ENCODE assay signal across 8 mouse cellular contexts in genomic region chr6:116673471-116674282, GRCm38 (mm10). TPM values are rescaled to one million over a fixed set of nuclear protein-coding genes. Genes with fewer than 3 reads are reported as not detected.
DNase-seq lines count a peak whose midpoint lies in the region; ATAC-seq lines count a peak whose summit lies in the region.

Gene Rassf4 (minus strand): TSS chr6:116673952.

- H3K4me1 ChIP-seq in hindbrain, embryonic 14.5 days (replicated peaks; ENCODE audit: control insufficient read depth, insufficient read depth, low read length), result peaks cover 41% of the 10 kb centered on the region

- H3K36me3 ChIP-seq in hindbrain, embryonic 14.5 days (replicated peaks; ENCODE audit: control insufficient read depth, insufficient read depth), result no peaks in the 10 kb centered on the region

- H3K9me3 ChIP-seq in hindbrain, embryonic 14.5 days (ENCODE audit: control insufficient read depth, low read length), result no peaks in the 10 kb centered on the region

- peak within 1 kb of the TSS; percentile 96 for H3K4me2 ChIP-seq in hindbrain, embryonic 14.5 days (replicated peaks)

- H3K4me3 ChIP-seq in hindbrain, embryonic 14.5 days (replicated peaks; ENCODE audit: low read length), result peak within 1 kb of the TSS; percentile 56

- under 1% methylated on average over 44 of the region's 44 CpGs for WGBS in hindbrain, embryonic 14.5 days

- H3K27ac ChIP-seq in hindbrain, embryonic 14.5 days, result peak within 1 kb of the TSS; percentile 44; the same call in 1 of the 2 replicates

- H3K27me3 ChIP-seq in hindbrain, embryonic 14.5 days (ENCODE audit: control insufficient read depth, insufficient read depth, low read length), result no peaks in the 10 kb centered on the region

- peak within 1 kb of the TSS; percentile 68 for H3K9ac ChIP-seq in hindbrain, embryonic 14.5 days

- peak; percentile 88 for DNase-seq in R1 (ENCODE audit: low read depth, low spot score)
- peak; percentile 52 to 54 for DNase-seq in cerebellum, postnatal 36 days
- peak; percentile 79 for DNase-seq in gastrocnemius, adult 18-20 months (ENCODE audit: low spot score)
- DNase-seq in hindbrain, embryonic 14.5 days (ENCODE audit: low spot score), result peak; percentile 75
- DNase-seq in layer of hippocampus, postnatal 25 days (ENCODE audit: extremely low spot score in 1 of 2, low spot score in 1 of 2), result peak; percentile 51 to 52
- peak; percentile 86 for DNase-seq in lung, postnatal 14 days
- DNase-seq in ovary, postnatal 14 days (ENCODE audit: low spot score), result peak; percentile 81
- peak; percentile 80 for DNase-seq in thymus, postnatal 14 days

- ATAC-seq in hindbrain, embryonic 14.5 days (ENCODE audit: low FRiP score), result peak; percentile 89

RNA-seq across cellular contexts. Expression of gene Rassf4, which starts in this region (rescaled TPM):
- total RNA-seq in gastrocnemius, adult 18-20 months (2021), result 1 to 10 TPM; 1.4 to 1.8 TPM
- 30.3 and 33.1 TPM in 2 replicates for polyA plus RNA-seq in hindbrain, embryonic 14.5 days (2014; fragmentation: Nextera tagmentation; extraction: Ambion mirVana)
- 1 to 10 TPM; 2.2 to 2.8 TPM for total RNA-seq in layer of hippocampus, postnatal 25 days (2021)

Comparison
In these comparisons a context has a peak if more than half of its experiments do, and no peak if none do; other contexts are left out.
1. Peak in every context shown above with its lines: DNase-seq, ATAC-seq, H3K4me3 ChIP-seq and H3K27ac ChIP-seq.